Mouse (Mus musculus) G1E (cell line): ENCODE results near the gene Tmem199. TPM values are rescaled to one million over a fixed set of nuclear protein-coding genes. Genes with fewer than 3 reads are reported as not detected.

ENCODE experiments used
- ATAC-seq: 2 replicates; pipeline ENCODE4 v1.8.0; 2016; ENCODE audit warnings: mild to moderate bottlenecking; ENCODE audit not compliant: insufficient number of reproducible peaks, poor library complexity, low FRiP score, severe bottlenecking; ENCODE audit errors: extremely low read depth
- DNase-seq: peaks from one replicate; pipeline ENCODE4 v3.0.0; 2012; ENCODE audit warnings: low spot score
- H3K27me3 ChIP-seq: 2 replicates; pipeline ENCODE4 v1.6.1; 2012; ENCODE audit warnings: mild to moderate bottlenecking, low read length, inconsistent platforms; ENCODE audit not compliant: insufficient read depth
- H3K36me3 ChIP-seq: replicated peaks from 2 replicates; pipeline ENCODE3; 2012; ENCODE audit warnings: mild to moderate bottlenecking, inconsistent platforms
- H3K4me1 ChIP-seq: 2 replicates; pipeline ENCODE4 v1.6.1; 2012; ENCODE audit warnings: low read depth, low read length, inconsistent platforms, mixed read lengths; ENCODE audit not compliant: insufficient read depth
- H3K4me3 ChIP-seq: 2 replicates; pipeline ENCODE4 v1.5.1; 2012; ENCODE audit warnings: low read depth, mild to moderate bottlenecking, inconsistent platforms, low read length, moderate library complexity, mixed read lengths
- H3K9me3 ChIP-seq: replicated peaks from 2 replicates; pipeline ENCODE4 v1.6.1; 2012; ENCODE audit warnings: inconsistent platforms
- CTCF ChIP-seq: IDR thresholded peaks from 2 replicates; pipeline ENCODE4 v1.5.1; 2012; ENCODE audit warnings: low read depth, low read length, inconsistent platforms, mixed read lengths
- GATA1 ChIP-seq: IDR thresholded peaks from 2 replicates; pipeline ENCODE4 v1.6.1; 2012; ENCODE audit warnings: borderline replicate concordance, low read length, inconsistent platforms, mixed read lengths
- GATA2 ChIP-seq: IDR thresholded peaks from 2 replicates; pipeline ENCODE4 v1.6.1; 2012; ENCODE audit warnings: low read depth, low read length, inconsistent platforms, borderline replicate concordance
- POLR2AphosphoS5 ChIP-seq: IDR thresholded peaks from 2 replicates; pipeline ENCODE4 v1.6.1; 2012; ENCODE audit warnings: low read depth, low read length, inconsistent platforms; ENCODE audit not compliant: insufficient replicate concordance
- TAL1 ChIP-seq: conservative IDR thresholded peaks from 2 replicates; pipeline ENCODE4 v1.6.1; 2012; ENCODE audit warnings: low read depth, low read length, inconsistent platforms, mixed read lengths
- polyA plus RNA-seq: library from polyadenylated mRNA; stranded (reverse); fragments of >175 nt; gene quantifications from 2 replicates; pipeline ENCODE4 v1.2.3, GENCODE M21; 2012
- total RNA-seq, 2 experiments: library from RNA; stranded (forward) in 1 of 2; stranded (reverse) in 1 of 2; fragments of 200-1000 nt in 1 of 2; fragments of >200 nt in 1 of 2; fragmentation: Nextera tagmentation in 1 of 2; gene quantifications; 2 replicates each; pipeline ENCODE4 v1.2.3; 2014 to 2017

Tmem199 gene
- total and polyA plus RNA-seq, 3 experiments: 15.8 to 51.6 (median 25.8) TPM

- Histone ChIP-seq H3K4me3 (no peak overlapping the region), H3K9me3 (no peaks in the 10 kb centered on the region; the same call in 1 of the 2 replicates), H3K27me3 (peaks cover 28% of the 10 kb centered on the region), H3K4me1 (peaks cover 2% of the 10 kb centered on the region), H3K36me3 (no peaks in the 10 kb centered on the region)
- DNase-seq (no peak), ATAC-seq (no peak)
- TF ChIP-seq CTCF (no peak), TAL1 (no peak), GATA2 (no peak), POLR2AphosphoS5 (no peak), GATA1 (no peak)
Observed at GRCm38 (mm10) chr11:78466242-78466912, 45.6 kb downstream of the Tmem199 start.

DNA sequence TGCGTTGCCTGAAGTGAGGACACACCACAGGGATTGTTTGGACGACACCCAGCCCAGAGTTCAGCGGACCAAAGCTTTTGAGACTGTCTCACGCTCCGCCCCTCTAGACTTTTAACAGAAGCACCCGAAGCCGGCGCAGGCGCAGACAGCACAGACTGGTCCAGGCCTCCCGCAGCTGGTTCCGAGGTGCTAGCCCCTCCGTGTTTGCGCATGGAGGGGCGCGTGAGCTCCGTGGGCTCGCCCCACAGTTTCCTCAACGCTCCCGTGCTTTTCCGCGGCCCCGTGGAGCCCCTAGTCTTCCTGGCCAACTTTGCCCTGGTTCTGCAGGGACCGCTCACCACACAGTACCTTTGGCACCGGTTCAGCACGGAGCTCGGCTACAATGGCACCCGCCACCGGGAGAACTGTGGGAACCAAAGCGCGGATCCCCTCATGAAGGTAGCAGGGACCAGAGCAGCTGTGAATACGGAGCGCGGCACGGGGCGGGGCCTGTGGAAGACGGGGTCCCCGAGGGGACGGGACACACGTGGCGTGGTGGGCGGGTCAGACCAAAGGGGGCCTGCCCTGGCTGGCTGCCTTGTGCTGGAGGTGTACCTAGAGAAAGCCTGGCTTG lies 46.3 kb downstream of the Tmem199 start, which contains the start of gene Slc46a1:
Slc46a1 (plus strand) TSS at position 130 of the 613 bp plus-strand sequence.
- Histone ChIP-seq H3K4me3 (no peak within 1 kb of the TSS), H3K27me3 (peaks cover 28% of the 10 kb centered on the region), H3K9me3 (no peaks in the 10 kb centered on the region; the same call in 1 of the 2 replicates), H3K4me1 (peaks cover 2% of the 10 kb centered on the region), H3K36me3 (no peaks in the 10 kb centered on the region)
- no peak for TF ChIP-seq CTCF
- TF ChIP-seq GATA1: no peak
- no peak for TF ChIP-seq POLR2AphosphoS5
- TF ChIP-seq GATA2: no peak
- no peak for TF ChIP-seq TAL1
- no peak for DNase-seq
- ATAC-seq: no peak

DNA sequence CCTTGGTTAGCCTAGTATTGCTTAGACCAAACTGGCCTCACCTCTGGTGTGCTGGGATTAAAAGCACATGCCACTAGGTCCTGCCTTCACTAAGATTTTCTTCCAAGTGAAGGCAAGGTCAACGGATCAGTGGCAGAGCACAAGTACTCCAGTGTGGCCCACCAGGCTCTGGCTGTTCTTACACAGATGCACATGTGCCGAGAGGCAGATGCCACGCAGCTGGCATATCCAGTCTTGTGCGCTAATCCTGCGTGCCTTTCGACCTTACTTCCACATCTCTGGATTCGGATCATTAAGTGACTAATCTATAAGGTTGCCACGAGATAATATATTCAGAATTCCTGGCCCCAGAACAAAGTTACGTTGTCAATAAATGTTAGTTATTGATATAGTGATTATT lies 46.9 kb downstream of the Tmem199 start:
- Histone ChIP-seq H3K4me3 (no peak overlapping the region), H3K36me3 (no peaks in the 10 kb centered on the region), H3K4me1 (peaks cover 2% of the 10 kb centered on the region), H3K27me3 (peaks cover 28% of the 10 kb centered on the region), H3K9me3 (no peaks in the 10 kb centered on the region; the same call in 1 of the 2 replicates)
- TF ChIP-seq GATA1 (no peak), POLR2AphosphoS5 (no peak), TAL1 (no peak), GATA2 (no peak), CTCF (no peak)
- DNase-seq (no peak), ATAC-seq (no peak)

DNA sequence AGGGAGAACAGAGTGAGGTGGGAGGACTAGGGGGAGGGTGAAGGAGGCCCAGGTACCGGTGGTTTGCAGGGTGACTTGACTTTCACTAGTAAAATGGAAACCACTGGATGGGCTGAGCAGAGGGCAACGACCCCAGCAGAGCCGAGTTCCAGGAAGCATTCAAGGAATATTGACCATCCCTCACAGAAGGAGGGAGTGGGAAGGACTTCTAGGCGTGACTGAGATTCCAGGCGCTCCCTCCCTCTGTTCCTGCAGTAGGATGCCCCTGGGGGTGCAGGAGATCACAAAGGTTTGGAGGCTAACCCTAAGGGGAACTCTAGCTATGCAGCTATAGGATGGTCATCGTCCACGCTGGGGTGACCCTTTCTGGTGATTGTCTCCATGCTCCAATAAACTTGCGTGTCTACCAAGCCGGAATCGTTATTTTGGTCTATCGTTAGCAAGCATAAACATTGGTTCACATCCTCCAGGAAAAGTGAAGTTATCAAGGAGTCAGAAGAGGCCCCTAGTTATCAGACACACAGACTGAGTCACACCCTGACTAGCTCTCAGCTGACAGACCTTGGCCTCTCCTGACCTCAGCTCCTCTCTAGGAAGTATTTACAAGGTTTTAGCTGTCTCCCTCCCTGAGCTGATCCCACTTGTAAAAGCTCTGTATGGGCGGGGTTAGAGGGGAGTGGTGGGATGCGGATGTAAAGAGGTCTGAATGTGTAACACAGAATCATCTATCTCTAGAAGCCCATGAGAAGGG lies 48.5 kb downstream of the Tmem199 start:
- H3K4me3 ChIP-seq: no peak overlapping the region
- peaks cover 25% of the 10 kb centered on the region for H3K27me3 ChIP-seq
- no peaks in the 10 kb centered on the region for H3K36me3 ChIP-seq
- H3K4me1 ChIP-seq: peaks cover 2% of the 10 kb centered on the region
- no peak for ATAC-seq
- TF ChIP-seq TAL1: no peak
- no peak for TF ChIP-seq POLR2AphosphoS5
- TF ChIP-seq GATA1: no peak
- TF ChIP-seq GATA2: no peak
- no peak for TF ChIP-seq CTCF
- H3K9me3 ChIP-seq: no peaks in the 10 kb centered on the region; the same call in 1 of the 2 replicates
- DNase-seq: no peak

DNA sequence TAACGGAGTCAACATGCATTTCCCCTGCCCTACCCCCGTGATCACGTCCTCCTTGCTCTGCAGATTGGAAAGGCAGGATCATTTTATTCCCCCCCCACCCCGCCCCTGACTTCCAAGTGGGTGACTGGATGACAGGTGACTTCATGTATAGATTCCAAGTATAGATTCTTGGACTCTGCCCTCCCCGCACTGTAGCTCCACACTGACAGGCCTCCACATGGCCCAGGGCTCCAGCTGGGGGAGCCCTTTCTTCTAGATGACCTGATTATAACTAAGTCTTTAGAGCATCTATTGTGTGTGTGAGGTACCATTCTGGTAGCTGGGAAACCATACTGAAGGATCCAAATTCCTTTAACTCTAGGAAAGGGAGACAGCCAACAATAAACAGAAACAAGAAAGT lies 49.3 kb downstream of the Tmem199 start:
- Histone ChIP-seq H3K9me3 (no peaks in the 10 kb centered on the region; the same call in 1 of the 2 replicates), H3K27me3 (peaks cover 24% of the 10 kb centered on the region), H3K4me3 (no peak overlapping the region), H3K4me1 (peaks cover 2% of the 10 kb centered on the region), H3K36me3 (no peaks in the 10 kb centered on the region)
- DNase-seq (no peak), ATAC-seq (no peak)
- TF ChIP-seq GATA2: no peak
- TF ChIP-seq TAL1: no peak
- TF ChIP-seq POLR2AphosphoS5: no peak
- TF ChIP-seq GATA1: no peak
- no peak for TF ChIP-seq CTCF
